Mouse (Mus musculus): Measurements from ENCODE around the gene Slf2. TPM values are rescaled to one million over a fixed set of nuclear protein-coding genes. Genes with fewer than 3 reads are reported as not detected.

The Slf2 gene
- total RNA-seq, 2 experiments from 2014 or later: 21.4 to 23.3 TPM

- peak; percentile 44 to 56 for DNase-seq
- intact Hi-C loops (cut with DNase I): loop anchor here (2.0 kb wide), 1 partner anchor 21 kb away; no protein-coding TSS in a partner anchor
These were observed 22.9 kb upstream of the Slf2 start for GRCm38 (mm10) chr19:44907851-44908690.

- no peak for DNase-seq
- intact Hi-C loops (cut with DNase I): loop anchor here (2.0 kb wide), 1 partner anchor 20 kb away; no protein-coding TSS in a partner anchor
These were observed 22.0 kb upstream of the Slf2 start for GRCm38 (mm10) chr19:44908836-44909460.

- DNase-seq: no peak
These were observed 16.3 kb upstream of the Slf2 start for GRCm38 (mm10) chr19:44914481-44915249.

GRCm38 (mm10) chr19:44918171-44918570, 12.8 kb upstream of the Slf2 start:
- intact Hi-C loops (cut with DNase I): no loop called here
- DNase-seq: no peak

More at GRCm38 (mm10) chr19:44914481-44915249, 16.3 kb upstream of the Slf2 start:
- intact Hi-C loops (cut with DNase I): no loop called here

- intact Hi-C loops (cut with DNase I): no loop called here
- no peak for DNase-seq
These were observed 9.3 kb upstream of the Slf2 start for GRCm38 (mm10) chr19:44921466-44922139.

GRCm38 (mm10) chr19:44922521-44922920, 8.4 kb upstream of the Slf2 start:
- DNase-seq: no peak
- intact Hi-C loops (cut with DNase I): no loop called here

GRCm38 (mm10) chr19:44924699-44925098, 6.3 kb upstream of the Slf2 start:
- no peak for DNase-seq
- intact Hi-C loops (cut with DNase I): no loop called here

- intact Hi-C loops (cut with DNase I): no loop called here
- DNase-seq: no peak
These were observed 4.2 kb upstream of the Slf2 start for GRCm38 (mm10) chr19:44926781-44927180.

GRCm38 (mm10) chr19:44927250-44927649, 3.7 kb upstream of the Slf2 start:
- intact Hi-C loops (cut with DNase I): no loop called here
- DNase-seq: no peak

GRCm38 (mm10) chr19:44928185-44928584, 2.8 kb upstream of the Slf2 start:
- peak in 1 of 2 experiments; percentile 41 for DNase-seq

GRCm38 (mm10) chr19:44929251-44929650, 1.7 kb upstream of the Slf2 start:
- DNase-seq: no peak
- intact Hi-C loops (cut with DNase I): loop anchor here (2.0 kb wide), 1 partner anchor 20 kb away; no protein-coding TSS in a partner anchor

More at GRCm38 (mm10) chr19:44928185-44928584, 2.8 kb upstream of the Slf2 start:
- intact Hi-C loops (cut with DNase I): loop anchor here (2.0 kb wide), 1 partner anchor 19 kb away; no protein-coding TSS in a partner anchor

GRCm38 (mm10) chr19:44929663-44930062, 1.3 kb upstream of the Slf2 start:
- DNase-seq: no peak
- intact Hi-C loops (cut with DNase I): loop anchor here (2.0 to 5.0 kb wide), 3 partner anchors 21 to 862 kb away; partner anchors contain the start of genes Erlin1, Mrpl43 and Twnk

GRCm38 (mm10) chr19:44930122-44930521, 829 bp upstream of the Slf2 start:
- no peak for DNase-seq
- intact Hi-C loops (cut with DNase I): loop anchor here (5.0 kb wide), 2 partner anchors 77 to 863 kb away; partner anchors contain the start of genes Erlin1, Mrpl43 and Twnk

GRCm38 (mm10) chr19:44931454-44931759, 456 bp downstream of the Slf2 start:
- intact Hi-C loops (cut with DNase I): loop anchor here (5.0 kb wide), 2 partner anchors 76 to 864 kb away; partner anchors contain the start of genes Erlin1, Mrpl43 and Twnk
- DNase-seq: peak; percentile 80 to 83

- intact Hi-C loops (cut with DNase I): loop anchor here (5.0 kb wide), 2 partner anchors 75 to 865 kb away; partner anchors contain the start of genes Erlin1, Mrpl43 and Twnk
- DNase-seq: no peak
These were observed 1.1 kb downstream of the Slf2 start for GRCm38 (mm10) chr19:44932051-44932450.

GRCm38 (mm10) chr19:44933136-44933535, 2.2 kb downstream of the Slf2 start:
- no peak for DNase-seq
- intact Hi-C loops (cut with DNase I): loop anchor here (5.0 kb wide), 2 partner anchors 74 to 866 kb away; partner anchors contain the start of genes Erlin1, Mrpl43 and Twnk

- intact Hi-C loops (cut with DNase I): no loop called here
- no peak for DNase-seq
These were observed 28.7 kb downstream of the Slf2 start for GRCm38 (mm10) chr19:44959633-44960032.

GRCm38 (mm10) chr19:44965978-44966377, 35.0 kb downstream of the Slf2 start:
- intact Hi-C loops (cut with DNase I): no loop called here
- DNase-seq: no peak

- DNase-seq: no peak
- intact Hi-C loops (cut with DNase I): no loop called here
These were observed 37.4 kb downstream of the Slf2 start for GRCm38 (mm10) chr19:44968329-44968728.

- intact Hi-C loops (cut with DNase I): loop anchor here (5.0 kb wide), 1 partner anchor 39 kb away; no protein-coding TSS in a partner anchor
- no peak for DNase-seq
These were observed 45.7 kb downstream of the Slf2 start for GRCm38 (mm10) chr19:44976636-44977035.
